Mouse (Mus musculus): ENCODE measurements around the gene Phka2. TPM values are rescaled to one million over a fixed set of nuclear protein-coding genes. Genes with fewer than 3 reads are reported as not detected.

The Phka2 gene
- polyA plus RNA-seq, 1 experiment: 19.1 TPM

DNA sequence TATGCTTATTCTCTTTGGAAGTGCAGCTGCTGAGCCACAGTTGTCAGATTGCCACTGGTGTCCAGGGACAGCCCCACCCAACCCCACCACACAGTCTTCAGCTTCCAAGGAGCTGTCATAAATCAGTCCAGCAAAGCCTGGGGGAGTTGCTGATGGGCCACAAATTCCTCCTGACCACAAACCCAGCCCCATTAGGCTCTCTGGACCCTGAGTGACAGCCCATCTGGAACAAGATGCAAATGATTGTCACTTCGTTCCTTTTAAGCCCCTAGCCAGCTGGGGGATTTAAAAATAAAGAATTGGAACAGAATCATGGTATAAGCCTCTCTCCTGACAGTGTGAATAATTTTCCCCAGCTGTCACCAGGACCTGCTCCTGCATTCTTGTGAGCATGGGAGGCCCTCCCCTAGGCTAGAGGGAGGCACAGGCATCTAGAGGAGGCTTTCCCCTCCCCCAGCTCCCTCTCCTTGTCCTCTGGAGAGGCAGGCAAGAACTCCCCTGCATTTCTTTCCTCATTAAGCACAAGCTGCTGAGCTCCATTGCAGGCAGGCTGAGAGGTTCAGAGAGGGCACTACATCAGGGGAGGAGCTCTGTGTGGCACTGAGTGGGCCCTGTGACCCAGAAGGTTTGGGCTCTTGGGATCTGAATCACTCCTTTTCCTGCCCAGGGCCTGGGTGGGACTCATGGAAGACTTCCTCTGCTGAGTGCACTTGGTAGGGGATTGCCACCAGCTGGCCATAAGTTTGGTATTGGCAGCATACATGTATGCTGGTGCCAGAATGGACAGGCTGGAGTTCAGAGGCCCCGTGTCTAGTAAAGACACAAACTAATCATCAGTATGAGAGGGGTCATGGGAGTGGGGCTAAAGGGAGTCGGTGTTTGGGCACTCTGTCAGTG is 96.8 kb downstream of the Phka2 start:
- DNase-seq (ENCODE audit: low spot score): no peak

- DNase-seq (ENCODE audit: low spot score): no peak
Measured at GRCm38 (mm10) chrX:160601053-160601452, 99.1 kb downstream of the Phka2 start.

- no peak for DNase-seq (ENCODE audit: low spot score)
Measured at GRCm38 (mm10) chrX:160602770-160603169, 100.8 kb downstream of the Phka2 start.

- DNase-seq (ENCODE audit: low spot score): no peak
Measured at GRCm38 (mm10) chrX:160603316-160603715, 101.3 kb downstream of the Phka2 start.

DNA sequence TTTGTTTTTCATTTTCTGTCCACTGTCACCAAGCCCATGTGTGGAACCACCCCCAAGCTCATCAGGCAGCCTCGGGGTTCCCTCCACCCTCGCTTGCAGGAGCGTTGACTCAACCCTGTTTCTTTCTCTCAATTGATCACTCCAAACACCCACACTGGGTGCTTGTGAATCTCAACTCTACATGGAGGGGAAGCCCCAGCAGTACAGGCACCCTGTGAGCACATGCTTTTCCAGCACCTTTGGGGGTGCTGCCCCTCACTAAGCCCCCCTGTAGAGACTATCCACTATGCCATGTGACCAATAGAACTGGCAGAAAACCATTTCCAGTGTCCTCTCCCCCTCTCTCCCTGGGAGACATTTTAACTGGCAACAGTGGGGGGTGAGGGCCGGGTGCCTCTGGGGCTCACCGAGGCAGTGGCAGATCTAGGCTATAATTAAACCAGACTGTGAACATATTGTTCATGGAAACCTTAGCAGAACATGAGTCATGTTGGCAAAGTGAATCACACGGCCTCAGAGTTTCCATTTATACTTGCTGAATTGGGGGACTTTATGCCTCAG is 102.1 kb downstream of the Phka2 start:
- no peak for DNase-seq (ENCODE audit: low spot score)

DNA sequence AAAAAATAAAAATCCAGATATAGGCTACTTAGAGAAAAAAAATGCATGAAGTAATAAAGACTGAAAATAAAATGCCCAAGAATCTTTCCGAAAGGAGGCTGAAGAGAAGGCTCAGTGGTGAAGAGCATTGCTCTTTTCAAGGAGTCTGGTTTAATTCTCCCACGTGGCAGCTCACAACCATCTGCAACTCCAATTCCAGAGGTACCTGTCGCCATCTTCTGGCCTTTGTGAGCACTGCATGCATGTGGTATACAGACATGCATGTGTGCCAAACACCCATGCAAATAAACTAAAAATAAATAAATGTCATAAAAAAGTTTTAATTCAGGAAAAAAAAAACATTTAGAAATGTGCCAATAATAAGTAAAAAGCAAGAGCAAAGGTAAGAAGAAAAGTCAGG is 107.9 kb downstream of the Phka2 start:
- no peak for DNase-seq (ENCODE audit: low spot score)

GRCm38 (mm10) chrX:160610482-160610881 is 108.5 kb downstream of the Phka2 start:
- no peak for DNase-seq (ENCODE audit: low spot score)

GRCm38 (mm10) chrX:160610882-160611644 is 109.1 kb downstream of the Phka2 start:
- DNase-seq (ENCODE audit: low spot score): no peak

Other genes starting within 250 kb of the Phka2 start
- gene Adgrg2, start 111.5 kb upstream of the Phka2 start, polyA plus RNA-seq (2012; rRNA removed): 3.4 and 3.9 TPM in 2 replicates
- 0.03 TPM in 1 of 2 replicates, not detected in the other for gene Ppef1, start 233.6 kb downstream of the Phka2 start, polyA plus RNA-seq (2012; rRNA removed)